Mouse (Mus musculus) spleen, postnatal 14 days (tissue): Measurements from ENCODE around the gene Eomes.

ENCODE experiments used
- DNase-seq, 2 experiments: peaks; one replicate each; pipeline ENCODE4 v3.0.0; 2021 to 2022; ENCODE audit warnings: low spot score in 2 of 2

Eomes gene

DNA sequence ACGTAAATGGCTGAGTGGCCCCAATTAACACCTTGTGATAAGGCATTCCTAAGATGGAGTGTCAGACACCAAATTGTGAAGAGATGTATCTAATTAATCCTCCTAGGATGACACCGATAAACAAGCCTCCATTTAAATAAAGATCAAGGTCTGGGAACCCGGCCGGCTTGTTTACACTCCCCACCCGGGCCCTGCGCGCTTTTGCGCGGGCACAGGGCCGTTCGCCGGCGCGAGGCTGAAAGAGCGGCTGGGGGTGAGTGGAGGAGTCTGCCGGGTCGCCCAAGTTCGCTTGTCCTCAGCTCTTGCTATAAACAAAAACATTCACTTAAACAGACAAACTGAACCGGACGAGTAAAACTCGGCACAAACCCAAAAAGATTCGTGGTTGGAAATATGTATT is 9.6 kb downstream of the Eomes start:
- no peak for DNase-seq

DNA sequence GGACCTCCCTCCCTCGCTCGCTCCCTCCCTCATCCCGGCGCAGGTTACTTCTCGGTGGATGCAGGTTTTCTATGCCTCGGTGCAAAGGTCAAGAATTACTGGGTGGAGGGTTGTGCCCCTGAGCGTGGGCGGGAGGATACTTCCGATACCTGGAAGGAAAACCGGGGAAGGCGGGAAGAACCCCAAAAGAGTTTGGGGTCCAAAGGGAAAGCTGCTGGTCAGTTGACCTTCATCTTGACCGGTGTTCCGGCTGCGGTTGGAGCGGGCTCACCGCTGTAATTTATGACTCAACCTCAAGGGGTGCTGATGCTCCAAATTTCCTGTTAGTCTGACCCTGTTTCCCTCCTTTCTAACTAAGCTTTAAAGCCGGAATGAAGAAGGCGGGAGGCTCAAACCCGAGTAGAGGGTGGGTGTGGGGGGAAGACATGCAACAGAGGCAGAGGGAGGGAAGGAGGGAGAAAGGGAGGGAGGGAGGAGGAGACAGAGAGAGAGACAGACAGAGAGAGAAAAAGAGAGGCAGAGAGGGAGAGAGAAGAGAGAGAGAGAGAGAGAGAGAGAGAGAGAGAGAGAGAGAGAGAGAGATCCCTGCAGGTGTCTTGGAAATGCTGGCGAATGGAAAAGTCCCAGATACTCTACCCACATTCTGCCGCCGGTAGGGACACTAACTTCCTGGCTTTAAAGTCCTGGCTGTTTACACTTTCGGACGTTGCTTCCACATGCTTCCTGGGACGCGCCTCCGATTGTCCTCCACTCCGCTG is 10.3 kb downstream of the Eomes start:
- DNase-seq: no peak

DNA sequence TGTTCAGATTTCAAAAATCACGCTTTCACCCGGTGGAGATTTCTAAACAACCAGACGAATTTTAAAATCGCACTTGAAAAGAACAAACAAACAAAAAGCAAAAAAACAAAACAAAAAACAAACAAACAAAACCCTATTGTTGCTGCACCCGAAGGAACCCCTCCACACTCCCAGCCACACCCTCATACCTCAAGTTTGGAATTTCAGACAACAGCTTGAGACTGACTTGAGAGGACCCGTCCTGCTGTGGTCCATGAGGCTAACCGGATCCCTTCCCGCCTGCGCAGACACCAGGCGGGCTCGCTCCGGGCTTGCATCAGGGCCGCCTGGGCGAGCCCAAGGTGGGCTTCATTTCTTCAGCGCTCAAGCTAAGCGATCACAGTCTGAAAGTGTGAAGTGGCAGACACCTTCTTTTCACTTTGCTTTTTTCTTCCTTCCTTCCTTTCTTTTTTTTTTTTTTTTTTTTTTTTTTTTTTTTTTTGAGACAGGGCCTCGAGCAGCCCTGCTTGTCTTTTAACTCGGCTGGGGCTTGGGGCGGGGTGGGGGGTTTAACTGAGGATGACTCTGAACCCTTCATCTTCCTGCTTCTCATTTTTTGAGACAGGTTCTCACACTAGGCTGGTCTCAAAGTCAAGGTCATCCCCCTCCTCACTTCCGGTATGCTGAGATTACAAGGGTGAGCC is 11.0 kb downstream of the Eomes start:
- no peak for DNase-seq

- DNase-seq: peak; percentile 27 to 56
These were observed 11.6 kb downstream of the Eomes start for GRCm38 (mm10) chr9:118489579-118490019.

- no peak for DNase-seq
These were observed 13.2 kb downstream of the Eomes start for GRCm38 (mm10) chr9:118491195-118491594.

GRCm38 (mm10) chr9:118492932-118493698 is 15.1 kb downstream of the Eomes start:
- no peak for DNase-seq

DNA sequence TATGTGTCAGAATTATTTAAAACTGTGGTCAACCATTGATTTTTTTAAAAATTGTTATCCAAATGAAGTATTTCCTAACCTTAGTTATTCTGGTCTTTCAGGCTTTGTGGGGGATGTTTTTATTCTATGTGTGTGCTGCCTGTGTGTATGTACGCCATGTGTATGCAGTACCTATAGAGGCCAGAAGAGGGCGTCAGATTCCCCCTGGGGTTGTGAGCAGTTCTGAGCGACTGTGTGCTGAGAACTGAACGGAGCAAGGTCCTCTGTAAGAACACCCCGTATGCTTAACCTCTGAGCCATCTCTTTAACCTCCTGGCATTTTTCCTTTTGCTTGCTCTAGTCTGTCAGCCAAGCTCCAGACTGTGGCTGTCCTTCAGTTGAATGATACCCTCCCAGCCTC is 16.1 kb downstream of the Eomes start:
- no peak for DNase-seq

GRCm38 (mm10) chr9:118495933-118496332 is 17.9 kb downstream of the Eomes start:
- DNase-seq: no peak

- DNase-seq: no peak
These were observed 18.9 kb downstream of the Eomes start for GRCm38 (mm10) chr9:118496952-118497351.

GRCm38 (mm10) chr9:118498061-118498460 is 20.0 kb downstream of the Eomes start:
- no peak for DNase-seq

GRCm38 (mm10) chr9:118500963-118501362 is 23.0 kb downstream of the Eomes start:
- no peak for DNase-seq

DNA sequence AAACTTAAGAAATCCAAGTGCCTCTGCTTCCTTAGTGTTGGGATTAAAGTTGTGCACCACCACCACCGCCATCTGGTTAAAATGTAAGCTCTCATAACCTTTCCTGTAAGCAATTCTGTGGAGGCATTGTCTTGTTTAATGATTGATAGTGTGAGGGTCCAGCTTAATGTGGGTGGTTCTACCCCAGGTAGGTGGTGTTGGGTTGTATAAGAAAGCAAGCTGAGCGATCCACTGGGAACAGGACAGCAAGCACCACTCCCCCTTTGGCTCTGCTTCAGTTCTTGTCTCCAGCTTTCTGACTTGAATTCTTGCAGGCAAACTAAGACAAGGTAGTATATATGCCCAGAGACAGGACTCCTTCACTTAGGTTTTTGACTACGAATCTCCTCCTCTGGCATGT is 26.6 kb downstream of the Eomes start:
- DNase-seq: no peak

GRCm38 (mm10) chr9:118506020-118506403 is 28.0 kb downstream of the Eomes start, which contains the start of gene Golga4:
TSS of gene Golga4 (plus strand) at chr9:118506267.
- peak; percentile 70 to 77 for DNase-seq

- peak in 1 of 2 experiments; percentile 13 for DNase-seq
These were observed 28.6 kb downstream of the Eomes start for GRCm38 (mm10) chr9:118506404-118507231.

DNA sequence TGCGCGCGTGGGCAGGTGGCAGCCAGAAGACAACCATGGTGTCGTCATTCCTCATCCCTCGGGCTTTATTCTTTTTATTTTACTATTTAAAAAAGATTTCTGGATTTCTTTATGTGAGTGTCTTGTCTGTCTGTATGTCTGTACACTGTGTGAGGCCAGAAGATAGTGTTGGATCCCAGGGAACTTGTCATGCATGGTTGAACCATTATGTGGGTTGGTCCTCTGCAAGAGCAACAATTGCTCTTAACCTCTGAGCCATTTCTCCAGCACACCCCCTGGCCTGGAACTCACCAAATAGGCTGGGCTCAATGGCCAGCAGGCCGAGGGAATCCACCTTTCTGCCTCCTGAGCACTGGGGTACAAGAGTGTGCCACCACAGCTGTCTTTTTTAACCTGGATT is 29.5 kb downstream of the Eomes start:
- no peak for DNase-seq

DNA sequence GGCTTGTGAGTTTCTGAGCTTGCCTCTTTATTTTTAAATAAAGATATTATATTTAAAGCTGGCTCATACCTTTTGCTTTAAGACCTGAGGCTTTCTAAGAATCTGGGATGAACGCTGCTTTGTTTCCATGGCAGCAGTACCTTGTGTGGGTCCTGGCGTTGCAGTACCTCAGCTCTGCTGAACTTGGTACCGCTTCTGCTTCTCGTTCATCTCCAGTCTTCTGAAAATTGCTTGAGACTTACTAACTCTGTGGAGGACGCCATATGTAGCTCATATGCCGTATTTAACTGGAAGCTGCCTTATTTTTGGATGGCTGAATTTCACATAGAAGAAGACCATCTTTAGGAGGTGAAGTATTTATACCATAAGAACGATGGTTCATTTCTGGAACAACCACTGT is 30.6 kb downstream of the Eomes start:
- DNase-seq: no peak

DNA sequence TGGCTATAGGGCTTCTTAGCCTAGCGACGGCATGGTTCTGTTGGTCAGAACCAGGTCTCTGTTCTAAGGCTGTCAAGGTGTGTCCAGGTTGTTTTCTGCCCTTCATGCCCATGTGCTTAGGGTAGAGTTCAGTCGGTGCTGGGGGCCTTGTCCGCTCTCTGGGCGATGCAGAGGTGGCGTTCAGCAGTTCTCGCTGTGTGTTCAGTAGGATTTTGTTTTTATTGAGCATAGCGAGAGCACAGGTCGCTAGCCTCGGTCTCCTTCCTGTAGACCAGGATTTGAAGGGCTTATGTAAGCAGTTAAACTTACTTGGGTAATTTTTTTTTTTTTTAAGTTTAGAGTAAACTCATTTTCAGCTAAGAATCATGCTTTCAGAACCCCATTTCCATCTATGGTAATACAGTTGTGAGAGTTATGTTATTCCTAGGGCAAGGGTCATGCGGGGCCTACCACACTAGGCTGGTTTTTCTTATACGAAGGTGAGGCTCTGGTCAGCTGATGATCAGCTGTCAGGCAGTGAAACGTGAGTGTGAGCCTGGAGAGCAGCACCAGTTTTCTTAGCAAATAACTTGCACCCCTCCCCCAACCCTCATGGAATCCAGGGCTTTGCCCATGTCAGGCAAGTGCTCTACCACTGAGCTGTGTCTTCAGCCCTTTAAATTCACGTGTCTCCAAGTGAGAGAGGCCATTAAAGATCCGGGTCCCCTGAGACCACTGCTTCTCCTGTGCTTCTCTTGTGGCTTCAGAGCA is 33.1 kb downstream of the Eomes start:
- DNase-seq: no peak

GRCm38 (mm10) chr9:118512681-118513233 is 34.7 kb downstream of the Eomes start:
- no peak for DNase-seq

DNA sequence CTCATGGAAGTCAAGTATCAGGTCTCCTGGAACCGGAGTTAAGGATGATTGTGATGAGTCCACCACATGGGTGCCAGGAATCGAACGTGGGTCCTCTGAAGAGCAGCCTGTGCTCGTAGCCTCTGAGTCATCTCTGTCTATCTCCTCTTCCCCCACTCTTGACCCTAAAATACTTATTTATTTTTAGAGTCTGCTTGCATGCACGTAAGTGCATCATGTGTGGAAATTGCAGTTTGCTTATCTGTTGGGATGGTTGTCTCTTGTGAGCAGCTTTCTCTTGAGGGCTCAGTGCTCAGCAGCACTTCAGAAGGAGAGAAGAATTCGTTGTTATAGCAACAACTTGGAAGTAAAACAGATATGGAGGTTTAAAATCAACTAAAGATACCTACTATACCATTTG is 37.5 kb downstream of the Eomes start:
- DNase-seq: no peak

DNA sequence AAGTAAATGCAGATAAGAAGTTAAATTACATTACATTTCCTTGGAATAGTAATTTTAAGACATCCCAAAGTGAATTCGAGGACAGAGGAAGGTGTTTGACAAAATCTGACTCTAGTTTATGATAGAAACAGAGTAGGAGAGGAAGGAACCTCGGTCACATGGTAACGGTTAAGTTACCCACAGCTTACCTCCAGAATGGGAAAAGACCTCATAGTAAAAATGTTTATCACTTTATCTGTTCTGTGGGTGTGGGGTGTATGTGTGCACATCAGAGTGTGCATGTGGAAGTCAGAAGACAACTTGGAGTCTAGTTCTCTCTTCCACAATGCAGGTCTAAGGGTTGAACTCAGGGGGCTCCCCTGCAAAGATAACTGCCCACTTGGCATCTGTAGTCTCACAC is 38.1 kb downstream of the Eomes start:
- no peak for DNase-seq

- no peak for DNase-seq
These were observed 39.6 kb downstream of the Eomes start for GRCm38 (mm10) chr9:118517619-118518018.
